ENCODE assay signal across 8 mouse cellular contexts in the genomic region with DNA sequence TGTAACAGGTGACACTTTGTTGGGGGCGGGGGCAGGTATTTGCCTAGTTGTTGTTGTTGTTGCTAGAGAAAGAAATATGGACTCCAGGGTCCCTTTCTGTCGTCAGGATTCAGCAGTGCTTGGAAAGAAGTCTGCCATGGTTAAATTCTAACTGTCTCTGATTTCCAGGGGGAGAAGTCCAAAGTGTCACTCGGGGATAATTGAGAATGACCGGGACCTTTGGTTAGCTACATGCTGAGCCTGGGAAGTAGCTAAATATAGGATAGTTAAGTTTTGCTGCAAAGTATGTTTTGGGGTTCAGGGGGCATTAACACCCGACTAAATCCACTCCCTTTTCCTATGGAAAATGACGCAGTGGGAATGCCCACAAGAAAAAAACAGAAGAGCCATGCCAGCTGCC.
DNase-seq lines count a peak whose midpoint lies in the region; ATAC-seq and TF ChIP-seq lines count a peak whose summit lies in the region.

No protein-coding gene starts in this region.

- WGBS in hindbrain, embryonic 11.5 days, result 31% methylated on average over 6 of the region's 6 CpGs
- WGBS in limb, embryonic 13.5 days, result 29% methylated on average over 6 of the region's 6 CpGs
- WGBS in small intestine, adult 2 months, result 54% methylated on average over 6 of the region's 6 CpGs

- no peak for ATAC-seq in hindbrain, embryonic 11.5 days (ENCODE audit: low FRiP score)
- ATAC-seq in limb, embryonic 13.5 days (ENCODE audit: low FRiP score, low read depth), result no peak

- H3K27ac ChIP-seq in hindbrain, embryonic 11.5 days (ENCODE audit: low read depth, low read length), result 0 out of 2 replicates have a peak overlapping the region, but pooled peaks have one; percentile 24
- peak overlapping the region; percentile 99 for H3K27ac ChIP-seq in limb, embryonic 13.5 days
- peak overlapping the region; percentile 36; the same call in 1 of the 2 replicates for H3K27ac ChIP-seq in small intestine, adult 2 months (ENCODE audit: insufficient read depth, low read depth, low read length)

- H3K9me3 ChIP-seq in hindbrain, embryonic 11.5 days (ENCODE audit: control insufficient read depth, low read length), result no peaks in the 10 kb centered on the region
- peaks cover 10% of the 10 kb centered on the region for H3K9me3 ChIP-seq in limb, embryonic 13.5 days

- peaks cover 2% of the 10 kb centered on the region; the same call in 1 of the 2 replicates for H3K27me3 ChIP-seq in hindbrain, embryonic 11.5 days (ENCODE audit: control insufficient read depth, insufficient read depth, low read length)
- no peaks in the 10 kb centered on the region for H3K27me3 ChIP-seq in limb, embryonic 13.5 days
- H3K27me3 ChIP-seq in small intestine, adult 2 months (ENCODE audit: control insufficient read depth, insufficient read depth, low read length), result no peaks in the 10 kb centered on the region

- H3K4me1 ChIP-seq in hindbrain, embryonic 11.5 days (replicated peaks; ENCODE audit: control insufficient read depth, insufficient read depth, low read length), result peaks cover 6% of the 10 kb centered on the region
- peaks cover 83% of the 10 kb centered on the region for H3K4me1 ChIP-seq in limb, embryonic 13.5 days
- H3K4me1 ChIP-seq in small intestine, adult 2 months (ENCODE audit: control insufficient read depth, insufficient read depth, insufficient read length, low read length), result no peaks in the 10 kb centered on the region; the same call in 1 of the 2 replicates

- H3K4me2 ChIP-seq in hindbrain, embryonic 11.5 days (replicated peaks; ENCODE audit: low read depth, low read length), result peak overlapping the region; percentile 66
- H3K4me2 ChIP-seq in limb, embryonic 13.5 days (replicated peaks), result peak overlapping the region; percentile 84

- DNase-seq in kidney, adult 18-20 months, result peak; percentile 54
- DNase-seq in kidney, postnatal 4 days, result no peak
- no peak for DNase-seq in hindbrain, embryonic 11.5 days (ENCODE audit: low spot score)
- no peak for DNase-seq in layer of hippocampus, adult 9-11 months
- DNase-seq in cerebellum, adult 8-10 months, result no peak
- DNase-seq in testis, postnatal 10 days (ENCODE audit: low spot score), result no peak

- H3K4me3 ChIP-seq in hindbrain, embryonic 11.5 days (ENCODE audit: low read depth, low read length), result no peak overlapping the region; the same call in 1 of the 2 replicates
- H3K4me3 ChIP-seq in limb, embryonic 13.5 days, result peak overlapping the region; percentile 51
- no peak overlapping the region for H3K4me3 ChIP-seq in small intestine, adult 2 months (ENCODE audit: low read depth, low read length)

- TF ChIP-seq CTCF in small intestine, adult 2 months (IDR thresholded peaks at IDR 0.05; ENCODE audit: extremely low read depth, insufficient read length, insufficient replicate concordance, low read depth, low read length), result no peak

- no peak overlapping the region for H3K9ac ChIP-seq in hindbrain, embryonic 11.5 days (ENCODE audit: low read depth, low read length)
- H3K9ac ChIP-seq in limb, embryonic 13.5 days, result peak overlapping the region; percentile 71

- no peaks in the 10 kb centered on the region for H3K36me3 ChIP-seq in hindbrain, embryonic 11.5 days (ENCODE audit: control insufficient read depth, insufficient read depth, low read length)
- peaks cover 21% of the 10 kb centered on the region for H3K36me3 ChIP-seq in limb, embryonic 13.5 days
- peaks cover 9% of the 10 kb centered on the region for H3K36me3 ChIP-seq in small intestine, adult 2 months (ENCODE audit: control insufficient read depth, insufficient read depth, low read length)

- no peak for TF ChIP-seq POLR2A in small intestine, adult 2 months (IDR thresholded peaks at IDR 0.05; ENCODE audit: low read depth, low read length)

Comparison
In these comparisons a context has a peak if more than half of its experiments do, and no peak if none do; other contexts are left out.
1. H3K27ac ChIP-seq: peak in every context shown above with its lines; median percentile 99 in limb, embryonic 13.5 days; 36 in small intestine, adult 2 months; 24 in hindbrain, embryonic 11.5 days.